Mouse (Mus musculus): ENCODE measurements at regions not wholly inside any gene's neighbourhood (a gene's known extent, or its start where the extent isn't known, plus 50 kb on each side); places are given as distances from the start of the nearest gene placed in this dataset.
A peak's percentile ranks its signal among the peaks of the same experiment; 100 is the strongest.

DNA sequence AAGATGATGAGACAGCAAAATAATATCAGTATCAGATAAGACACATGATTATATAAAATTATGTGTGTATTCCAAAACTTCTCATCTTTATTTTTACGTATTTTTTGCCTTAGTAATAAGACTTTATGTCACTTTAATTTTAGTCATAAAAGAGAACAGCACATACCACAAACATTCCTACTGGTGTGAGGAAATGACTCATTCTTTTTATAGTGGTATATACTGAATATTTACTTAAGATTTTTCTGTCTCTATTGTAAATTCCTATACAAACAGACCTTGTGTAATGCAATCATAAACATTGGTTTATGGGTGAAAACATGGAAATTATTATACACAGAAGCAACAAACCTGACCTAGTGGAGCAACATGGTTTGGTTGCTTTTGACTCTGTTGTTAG is 173.4 kb upstream of the Avpr1a start:
- Histone ChIP-seq H3K4me1 (ENCODE audit: control insufficient read depth, insufficient read depth, low read length) (no peaks in the 10 kb centered on the region), H3K79me2 (ENCODE audit: control insufficient read depth, insufficient read depth, low read length) (no peaks in the 10 kb centered on the region), H3K4me3 (ENCODE audit: insufficient read depth, low read depth, low read length) (no peak overlapping the region), H3K9ac (ENCODE audit: low read depth, low read length) (no peak overlapping the region), H3K27me3 (ENCODE audit: control insufficient read depth, insufficient read depth, low read length) (no peaks in the 10 kb centered on the region), H3K36me3 (ENCODE audit: control insufficient read depth, insufficient read depth, low read length) (no peaks in the 10 kb centered on the region), H3K27ac (replicated peaks; ENCODE audit: insufficient read depth, low read depth, low read length) (no peak overlapping the region)
- TF ChIP-seq POLR2A (IDR thresholded peaks at IDR 0.05; ENCODE audit: extremely low read depth, insufficient read depth, low read length) (no peak), CTCF (IDR thresholded peaks at IDR 0.05; ENCODE audit: low read depth, low read length) (no peak)
- WGBS: 78% methylated on average over 1 of the region's 1 CpGs
- DNase-seq (ENCODE audit: extremely low read depth, low read depth, low spot score): no peak

DNA sequence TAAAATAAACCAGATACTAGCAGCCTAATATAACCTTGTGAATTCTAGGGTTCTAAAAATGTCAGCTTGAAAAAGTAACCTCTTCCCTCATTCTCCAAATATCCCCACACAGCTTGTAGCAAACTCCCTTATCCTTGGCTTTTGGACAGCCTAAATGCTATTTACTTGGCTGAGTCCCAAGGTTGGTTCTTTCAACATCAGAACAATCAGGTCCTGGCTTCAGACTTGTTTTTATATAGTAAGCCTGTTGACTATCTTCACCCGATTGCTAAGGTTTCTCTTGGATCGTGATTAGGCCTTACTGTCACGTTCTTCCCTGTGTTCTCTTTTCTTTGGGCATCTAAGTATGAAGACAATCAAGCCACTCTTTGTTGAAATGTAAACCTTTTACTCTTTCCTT is 174.1 kb upstream of the Avpr1a start:
- Histone ChIP-seq H3K79me2 (ENCODE audit: control insufficient read depth, insufficient read depth, low read length) (no peaks in the 10 kb centered on the region), H3K27me3 (ENCODE audit: control insufficient read depth, insufficient read depth, low read length) (no peaks in the 10 kb centered on the region), H3K36me3 (ENCODE audit: control insufficient read depth, insufficient read depth, low read length) (no peaks in the 10 kb centered on the region), H3K27ac (replicated peaks; ENCODE audit: insufficient read depth, low read depth, low read length) (no peak overlapping the region), H3K4me1 (ENCODE audit: control insufficient read depth, insufficient read depth, low read length) (no peaks in the 10 kb centered on the region), H3K4me3 (ENCODE audit: insufficient read depth, low read depth, low read length) (no peak overlapping the region), H3K9ac (ENCODE audit: low read depth, low read length) (no peak overlapping the region)
- TF ChIP-seq CTCF (IDR thresholded peaks at IDR 0.05; ENCODE audit: low read depth, low read length) (no peak), POLR2A (IDR thresholded peaks at IDR 0.05; ENCODE audit: extremely low read depth, insufficient read depth, low read length) (no peak)
- peak; percentile 91 for DNase-seq (ENCODE audit: extremely low read depth, low read depth, low spot score)
- WGBS: 16% methylated on average over 3 of the region's 3 CpGs

DNA sequence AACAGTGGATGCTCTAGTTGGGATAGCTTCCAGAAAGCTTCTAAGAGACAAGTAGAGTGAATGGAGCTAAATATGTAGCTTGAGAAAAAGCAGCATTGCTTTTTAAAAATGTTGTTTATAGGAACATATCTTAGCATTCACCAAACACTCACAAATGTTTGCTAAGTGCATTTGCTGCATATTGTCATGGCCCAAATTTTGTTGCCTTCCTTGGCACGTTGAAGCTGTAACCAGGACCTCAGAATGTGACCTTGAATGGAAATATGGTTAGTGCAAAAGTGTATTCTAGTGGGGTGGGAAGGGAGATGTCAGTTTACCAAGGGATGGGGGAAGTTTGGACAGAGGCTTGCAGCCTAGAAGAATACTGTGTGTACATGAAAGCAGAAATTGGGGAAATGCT is 166.9 kb upstream of the Rxylt1 start:
- no peak overlapping the region for H3K9ac ChIP-seq (ENCODE audit: low read depth, low read length)
- no peaks in the 10 kb centered on the region for H3K4me1 ChIP-seq (ENCODE audit: control insufficient read depth, insufficient read depth, low read length)
- no peaks in the 10 kb centered on the region for H3K27me3 ChIP-seq (ENCODE audit: control insufficient read depth, insufficient read depth, low read length)
- H3K79me2 ChIP-seq (ENCODE audit: control insufficient read depth, insufficient read depth, low read length): no peaks in the 10 kb centered on the region
- WGBS: 40% methylated on average over 1 of the region's 1 CpGs
- H3K36me3 ChIP-seq (ENCODE audit: control insufficient read depth, insufficient read depth, low read length): no peaks in the 10 kb centered on the region
- TF ChIP-seq CTCF (IDR thresholded peaks at IDR 0.05; ENCODE audit: low read depth, low read length): no peak
- TF ChIP-seq POLR2A (IDR thresholded peaks at IDR 0.05; ENCODE audit: extremely low read depth, insufficient read depth, low read length): no peak
- no peak for DNase-seq (ENCODE audit: extremely low read depth, low read depth, low spot score)
- H3K27ac ChIP-seq (replicated peaks; ENCODE audit: insufficient read depth, low read depth, low read length): no peak overlapping the region
- no peak overlapping the region for H3K4me3 ChIP-seq (ENCODE audit: insufficient read depth, low read depth, low read length)

- 24% methylated on average over 4 of the region's 4 CpGs for WGBS
- TF ChIP-seq CTCF (IDR thresholded peaks at IDR 0.05; ENCODE audit: low read depth, low read length): no peak
- no peak for TF ChIP-seq POLR2A (IDR thresholded peaks at IDR 0.05; ENCODE audit: extremely low read depth, insufficient read depth, low read length)
- DNase-seq (ENCODE audit: extremely low read depth, low read depth, low spot score): no peak
- no peaks in the 10 kb centered on the region for H3K36me3 ChIP-seq (ENCODE audit: control insufficient read depth, insufficient read depth, low read length)
- no peak overlapping the region for H3K27ac ChIP-seq (replicated peaks; ENCODE audit: insufficient read depth, low read depth, low read length)
- H3K9ac ChIP-seq (ENCODE audit: low read depth, low read length): no peak overlapping the region
- no peaks in the 10 kb centered on the region; the same call in 1 of the 2 replicates for H3K4me1 ChIP-seq (ENCODE audit: control insufficient read depth, insufficient read depth, low read length)
- no peak overlapping the region for H3K4me3 ChIP-seq (ENCODE audit: insufficient read depth, low read depth, low read length)
- H3K27me3 ChIP-seq (ENCODE audit: control insufficient read depth, insufficient read depth, low read length): no peaks in the 10 kb centered on the region
- no peaks in the 10 kb centered on the region for H3K79me2 ChIP-seq (ENCODE audit: control insufficient read depth, insufficient read depth, low read length)
These were observed 162.2 kb upstream of the Rxylt1 start for GRCm38 (mm10) chr10:122259354-122259753.

DNA sequence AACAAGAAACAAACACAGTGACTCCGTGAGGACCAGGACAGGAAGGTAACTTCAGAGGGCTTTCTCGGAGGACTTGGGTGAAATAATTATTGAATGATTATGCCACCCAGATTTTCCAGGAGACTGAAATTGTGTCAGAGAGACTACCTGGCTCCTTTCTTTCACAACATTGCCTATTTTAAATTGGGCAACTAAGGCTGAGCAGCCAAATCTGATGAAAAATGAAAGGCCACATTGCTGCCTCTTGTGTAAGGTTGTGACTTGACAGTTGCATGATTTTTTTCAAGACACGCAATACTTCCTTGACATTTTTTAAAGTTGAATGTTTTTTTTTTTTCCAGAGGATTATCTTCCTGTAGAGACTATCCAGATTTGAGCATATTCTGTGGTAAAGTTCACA is 161.5 kb upstream of the Rxylt1 start:
- Histone ChIP-seq H3K36me3 (ENCODE audit: control insufficient read depth, insufficient read depth, low read length) (no peaks in the 10 kb centered on the region), H3K79me2 (ENCODE audit: control insufficient read depth, insufficient read depth, low read length) (no peaks in the 10 kb centered on the region), H3K27ac (replicated peaks; ENCODE audit: insufficient read depth, low read depth, low read length) (no peak overlapping the region), H3K4me1 (ENCODE audit: control insufficient read depth, insufficient read depth, low read length) (no peaks in the 10 kb centered on the region; the same call in 1 of the 2 replicates), H3K9ac (ENCODE audit: low read depth, low read length) (no peak overlapping the region), H3K27me3 (ENCODE audit: control insufficient read depth, insufficient read depth, low read length) (no peaks in the 10 kb centered on the region), H3K4me3 (ENCODE audit: insufficient read depth, low read depth, low read length) (no peak overlapping the region)
- DNase-seq (ENCODE audit: extremely low read depth, low read depth, low spot score): peak; percentile 68
- TF ChIP-seq POLR2A (IDR thresholded peaks at IDR 0.05; ENCODE audit: extremely low read depth, insufficient read depth, low read length): no peak
- no peak for TF ChIP-seq CTCF (IDR thresholded peaks at IDR 0.05; ENCODE audit: low read depth, low read length)
- 32% methylated on average over 3 of the region's 3 CpGs for WGBS

DNA sequence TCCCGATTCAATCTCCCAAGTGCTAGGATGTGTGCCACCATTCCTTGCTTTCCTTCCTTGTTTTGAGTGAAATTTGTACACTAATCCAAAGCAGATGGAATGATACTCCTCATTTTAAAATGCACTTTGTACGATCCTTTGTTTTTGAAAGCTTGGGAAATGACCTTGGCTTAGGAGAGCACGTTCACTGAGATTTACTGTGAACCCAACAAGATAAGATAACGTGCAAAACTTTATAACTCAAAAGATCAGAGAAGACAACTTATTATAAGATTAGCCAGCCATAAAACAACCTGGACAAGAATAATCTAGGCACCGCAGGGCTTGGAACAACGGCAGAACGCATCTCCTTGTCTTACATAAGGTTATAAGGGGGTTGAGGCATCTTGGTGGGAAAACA is 134.6 kb upstream of the Rxylt1 start:
- TF ChIP-seq POLR2A (IDR thresholded peaks at IDR 0.05; ENCODE audit: extremely low read depth, insufficient read depth, low read length) (no peak), CTCF (IDR thresholded peaks at IDR 0.05; ENCODE audit: low read depth, low read length) (no peak)
- Histone ChIP-seq H3K36me3 (ENCODE audit: control insufficient read depth, insufficient read depth, low read length) (no peaks in the 10 kb centered on the region), H3K9ac (ENCODE audit: low read depth, low read length) (no peak overlapping the region), H3K27ac (replicated peaks; ENCODE audit: insufficient read depth, low read depth, low read length) (no peak overlapping the region), H3K27me3 (ENCODE audit: control insufficient read depth, insufficient read depth, low read length) (no peaks in the 10 kb centered on the region), H3K4me3 (ENCODE audit: insufficient read depth, low read depth, low read length) (no peak overlapping the region), H3K4me1 (ENCODE audit: control insufficient read depth, insufficient read depth, low read length) (no peaks in the 10 kb centered on the region), H3K79me2 (ENCODE audit: control insufficient read depth, insufficient read depth, low read length) (no peaks in the 10 kb centered on the region)
- no peak for DNase-seq (ENCODE audit: extremely low read depth, low read depth, low spot score)
- WGBS: 81% methylated on average over 7 of the region's 7 CpGs
